Mouse (Mus musculus) urinary bladder, postnatal 36 days (tissue): ENCODE data around the gene BC030870.
"Not testable (repeated sequence)": the region's sequence is repeated elsewhere in the genome, so short reads cannot be mapped to it uniquely, and the experiment has no call there.

Experiments used
- DNase-seq, 2 experiments: peaks; one replicate each; pipeline ENCODE4 v3.0.0; 2022; ENCODE audit warnings: low spot score in 2 of 2, mixed read lengths in 1 of 2

BC030870 gene

DNA sequence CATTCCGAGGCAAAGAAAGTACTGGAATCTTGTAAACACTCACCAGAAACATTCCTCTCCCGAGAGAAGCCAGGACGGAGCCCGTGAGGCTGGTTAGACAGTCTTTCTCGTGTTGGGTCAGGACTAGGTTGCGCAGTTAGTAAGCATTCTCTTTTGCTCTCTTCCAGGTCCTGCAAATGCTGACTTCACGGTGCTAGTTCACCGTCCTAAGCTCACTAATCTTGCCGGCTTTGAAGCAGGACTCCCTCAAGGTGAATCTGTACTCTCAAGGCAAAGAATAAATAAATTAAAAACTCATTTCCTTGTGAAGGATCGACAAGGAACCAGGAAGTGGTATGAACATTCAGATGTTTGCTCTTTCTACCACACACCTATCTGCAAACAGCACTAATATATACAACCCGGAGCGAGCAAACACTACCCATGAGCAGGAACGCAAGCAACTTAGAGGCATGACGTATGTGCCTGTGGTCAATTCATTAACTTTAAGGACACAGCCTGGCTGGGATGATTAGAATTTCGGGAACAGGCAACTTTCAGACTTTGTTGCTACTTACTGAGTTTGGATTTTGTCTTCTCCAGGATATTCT lies at the start of gene BC030870:
Gene BC030870, minus strand, starts transcription at position 365 of the 590 bp plus-strand sequence.
- no peak for DNase-seq

- no peak for DNase-seq
Measured at GRCm38 (mm10) chr8:65174746-65175476, 45.5 kb upstream of the BC030870 start.

GRCm38 (mm10) chr8:65169184-65169583 lies 39.8 kb upstream of the BC030870 start:
- DNase-seq: no peak

DNA sequence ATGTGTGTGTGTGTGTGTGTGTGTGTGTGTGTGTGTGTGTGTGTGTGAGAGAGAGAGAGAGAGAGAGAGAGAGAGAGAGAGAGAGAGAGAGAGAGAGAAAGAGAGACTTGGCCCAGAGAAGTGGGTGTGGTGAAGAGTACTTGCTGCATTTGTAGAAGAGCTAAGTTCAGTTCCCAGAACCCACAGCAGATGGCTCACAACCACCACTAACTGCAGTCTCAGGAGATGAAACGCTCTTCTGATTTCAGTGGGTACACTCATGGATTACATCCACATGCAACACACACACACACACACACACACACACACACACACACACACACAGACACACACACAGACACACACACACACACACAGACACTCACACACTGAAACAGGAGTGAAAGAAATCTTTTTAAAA lies 31.3 kb upstream of the BC030870 start:
- not testable (repeated sequence) for DNase-seq

GRCm38 (mm10) chr8:65159096-65159748 lies 29.9 kb upstream of the BC030870 start:
- no peak for DNase-seq

DNA sequence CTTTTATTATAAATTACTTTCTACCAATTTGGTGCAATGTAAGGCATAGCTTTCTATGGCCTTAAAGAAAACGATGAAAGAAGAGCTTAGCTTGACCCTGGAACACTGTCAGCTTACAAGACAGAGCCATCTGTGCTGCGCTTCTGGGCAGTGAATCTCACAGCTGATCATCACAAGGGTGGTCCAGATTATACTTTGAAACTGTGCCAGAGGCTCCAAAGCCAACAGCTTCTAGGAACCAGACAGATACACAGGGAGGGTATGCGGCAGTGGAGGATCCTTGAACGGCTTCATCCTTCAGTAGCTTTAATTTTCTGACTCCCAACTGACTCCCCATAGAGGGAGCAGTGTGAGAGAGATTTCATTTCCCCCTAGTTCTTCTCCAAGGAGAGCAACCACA lies 28.5 kb upstream of the BC030870 start:
- DNase-seq: no peak

- DNase-seq: no peak
Measured at GRCm38 (mm10) chr8:65138830-65139466, 9.6 kb upstream of the BC030870 start.

DNA sequence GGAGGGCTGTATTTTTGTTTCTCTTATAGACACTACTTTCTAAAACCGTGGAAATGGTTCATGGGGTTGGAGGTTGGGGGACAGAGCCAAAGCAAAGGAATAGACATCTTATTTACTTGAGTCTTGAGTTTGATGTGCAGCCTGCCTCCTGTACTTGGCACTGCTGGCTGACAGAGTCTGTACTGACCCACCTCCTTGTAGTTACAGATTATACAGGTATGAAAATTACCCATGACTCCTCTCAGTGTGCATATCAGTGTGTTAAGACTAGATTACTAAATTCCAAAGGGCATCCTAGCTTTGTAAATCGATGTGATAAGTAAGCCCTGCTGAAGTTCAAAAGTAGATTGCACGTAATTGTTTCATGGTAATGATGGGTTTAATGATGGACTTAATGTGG lies 2.9 kb downstream of the BC030870 start:
- no peak for DNase-seq

- DNase-seq: no peak
Measured at GRCm38 (mm10) chr8:65126014-65126413, 3.3 kb downstream of the BC030870 start.

DNA sequence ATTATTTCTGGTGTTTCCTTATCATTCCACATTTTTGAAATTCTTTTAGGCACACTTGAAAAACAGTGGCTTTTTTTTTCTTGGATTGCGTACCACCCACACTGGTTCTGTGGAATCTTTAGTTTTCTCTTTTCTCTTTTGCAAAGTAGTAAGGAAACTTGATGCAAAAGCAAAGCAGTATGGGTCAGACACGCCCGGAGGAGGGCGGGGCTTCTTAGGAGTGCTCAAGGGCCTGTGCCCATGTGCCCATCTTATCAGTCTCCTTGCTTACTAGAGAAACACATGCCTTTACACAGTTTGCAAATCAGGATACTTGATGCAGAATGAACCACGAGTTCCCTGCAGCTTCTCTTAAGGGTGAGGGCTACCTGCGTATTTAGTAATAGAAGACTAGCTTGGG lies 17.3 kb downstream of the BC030870 start:
- no peak for DNase-seq

DNA sequence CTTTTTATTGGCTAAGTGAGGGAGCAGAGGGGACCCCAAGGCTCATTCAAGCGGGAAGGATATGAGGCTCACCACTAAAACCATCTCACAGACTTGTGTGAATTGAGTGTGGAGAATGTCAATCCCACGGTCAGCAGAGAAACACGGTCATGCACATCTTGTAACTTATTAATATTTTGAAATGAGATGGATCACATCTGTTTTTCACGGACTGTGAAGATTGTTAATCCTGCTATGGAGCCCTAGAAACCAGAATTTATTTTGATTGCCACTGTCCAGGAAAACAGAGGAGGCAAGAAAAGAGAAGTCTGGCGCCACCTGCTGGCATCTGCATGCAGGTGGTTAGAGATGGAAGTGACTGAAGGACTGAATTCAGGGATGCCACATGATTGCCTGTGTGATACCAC lies 19.1 kb downstream of the BC030870 start:
- peak; percentile 32 to 60 for DNase-seq

- DNase-seq: no peak
Measured at GRCm38 (mm10) chr8:65108936-65109335, 20.4 kb downstream of the BC030870 start.

- DNase-seq: no peak
Measured at GRCm38 (mm10) chr8:65107936-65108718, 21.2 kb downstream of the BC030870 start.

DNA sequence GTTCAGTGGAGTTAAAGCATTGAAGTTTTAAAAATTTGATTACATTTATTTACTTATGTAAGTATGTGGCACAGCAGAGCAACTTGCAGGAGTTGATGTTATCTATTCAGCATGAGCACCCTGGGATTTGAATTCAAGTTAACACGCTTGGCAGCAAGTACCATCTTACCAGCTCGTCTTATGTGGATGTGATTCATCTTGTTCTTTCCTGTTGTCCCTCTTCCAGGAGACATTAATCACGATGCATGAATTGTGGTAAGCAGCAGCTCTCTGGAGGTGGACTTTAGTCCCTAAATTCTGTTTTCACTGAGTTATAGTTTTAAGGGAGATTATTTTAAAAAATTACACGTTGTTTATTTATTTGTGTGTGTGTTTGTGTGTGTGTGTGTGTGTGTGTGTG lies 25.3 kb downstream of the BC030870 start:
- DNase-seq: no peak

- DNase-seq: no peak
Measured at GRCm38 (mm10) chr8:65103632-65104031, 25.7 kb downstream of the BC030870 start.

DNA sequence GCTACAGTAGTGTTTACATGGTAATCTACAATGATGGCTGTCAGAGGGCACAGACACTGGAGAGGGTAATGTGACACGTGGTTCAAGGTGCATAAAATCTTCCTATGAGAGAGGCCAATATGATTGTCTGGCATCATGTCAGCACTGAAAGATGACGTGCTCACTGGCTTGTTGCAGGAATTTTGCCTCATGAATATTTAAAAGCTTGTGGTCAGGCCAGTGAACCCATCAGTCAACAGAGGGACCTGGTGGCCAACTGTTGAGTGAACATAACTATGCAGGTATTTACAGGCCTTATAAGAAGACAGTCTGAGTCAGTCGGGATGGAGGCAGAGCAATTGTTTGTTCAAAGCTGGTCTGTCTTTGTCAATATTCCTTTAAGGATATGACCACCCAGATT lies 29.6 kb downstream of the BC030870 start:
- DNase-seq: no peak

DNA sequence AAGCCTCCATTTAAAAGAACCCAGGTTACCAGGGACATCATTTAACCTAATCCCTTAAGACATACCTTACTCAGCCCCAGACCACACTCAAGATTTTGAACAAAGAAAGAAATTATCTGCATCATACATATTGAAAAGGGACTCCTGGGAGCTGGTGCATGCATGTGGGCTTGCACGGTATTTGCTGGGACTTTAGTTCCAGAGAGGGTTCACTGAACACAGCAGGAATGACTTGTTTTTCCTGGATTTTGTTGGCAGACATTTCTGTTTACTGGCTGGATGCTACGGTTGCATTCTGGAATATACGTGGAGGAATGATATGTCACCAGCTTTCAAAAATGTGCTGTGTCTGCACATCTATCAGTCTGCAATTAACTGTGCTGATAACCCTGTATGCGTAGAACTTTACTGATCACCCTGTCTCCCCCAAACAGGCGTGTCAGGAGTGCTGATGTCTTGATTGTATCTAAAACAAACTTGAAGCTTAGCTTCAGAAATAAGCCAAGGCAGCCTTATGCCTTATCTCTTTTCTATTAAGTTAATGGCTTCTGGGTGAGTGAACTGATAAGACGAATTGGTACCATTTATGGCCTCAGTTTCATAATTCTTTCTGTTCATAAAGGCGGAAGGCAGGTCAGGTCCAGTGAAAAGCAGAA lies 31.5 kb downstream of the BC030870 start:
- no peak for DNase-seq

GRCm38 (mm10) chr8:65089781-65090180 lies 39.6 kb downstream of the BC030870 start:
- no peak for DNase-seq

GRCm38 (mm10) chr8:65088120-65088519 lies 41.2 kb downstream of the BC030870 start:
- DNase-seq: no peak

GRCm38 (mm10) chr8:65087711-65088110 lies 41.7 kb downstream of the BC030870 start:
- no peak for DNase-seq

DNA sequence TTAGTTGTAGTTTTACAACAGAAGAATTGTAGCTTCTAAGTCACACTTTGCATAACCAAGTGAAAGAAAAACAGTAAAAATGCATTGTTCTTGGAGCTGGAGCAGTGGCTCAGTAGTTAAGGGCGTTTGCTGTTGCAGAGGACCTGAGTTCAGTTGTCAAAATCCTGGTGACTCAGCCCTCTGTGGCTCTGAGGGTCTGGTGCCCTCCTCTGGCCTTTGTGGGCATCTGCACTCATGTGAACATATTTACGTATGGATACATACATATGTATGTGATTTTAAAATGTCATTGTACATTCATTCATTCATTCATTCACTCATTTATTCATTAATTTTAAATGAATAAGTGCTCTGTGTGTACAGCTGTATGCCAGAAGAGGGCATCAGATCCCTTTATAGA lies 43.7 kb downstream of the BC030870 start:
- DNase-seq: no peak
